Mouse (Mus musculus) liver, embryonic 14.5 days (tissue): ENCODE results near the gene 4933406M09Rik. TPM values are rescaled to one million over a fixed set of nuclear protein-coding genes. Genes with fewer than 3 reads are reported as not detected.

Source experiments
- ATAC-seq: fragments of 200-750 bp; cut with Nextera tagmentation; 2 replicates; pipeline ENCODE4 v1.8.0; 2017; ENCODE audit warnings: moderate number of reproducible peaks, mild to moderate bottlenecking, moderate library complexity; ENCODE audit not compliant: insufficient read depth
- DNase-seq, 3 experiments: peaks; one replicate each; pipeline ENCODE4 v3.0.0-alpha.2; 2012 to 2013; ENCODE audit warnings: low read depth in 3 of 3, low spot score in 3 of 3
- H3K27ac ChIP-seq: fragments of 300-500 bp; sonication (generic); 2 replicates; pipeline ENCODE4 v1.5.1; 2014; ENCODE audit warnings: moderate library complexity, mild to moderate bottlenecking, control low read depth, inconsistent platforms
- H3K27me3 ChIP-seq: fragments of 300-500 bp; sonication (generic); 2 replicates; pipeline ENCODE4 v1.6.1; 2014; ENCODE audit warnings: mild to moderate bottlenecking, low read length, moderate library complexity; ENCODE audit not compliant: control insufficient read depth, insufficient read depth
- H3K36me3 ChIP-seq: fragments of 300-500 bp; sonication (generic); replicated peaks from 2 replicates; pipeline ENCODE4 v1.6.1; 2014; ENCODE audit warnings: low read depth; ENCODE audit not compliant: control insufficient read depth, insufficient read depth
- H3K4me1 ChIP-seq, 2 experiments: fragments of 200-500 bp in 1 of 2; fragments of 300-500 bp in 1 of 2; sonication (generic) in 1 of 2; replicated peaks; 2 replicates each; pipeline ENCODE4 v1.6.1; 2012 to 2014; ENCODE audit warnings: antibody characterized with exemption in 1 of 2, inconsistent platforms in 1 of 2, low read length in 1 of 2; ENCODE audit not compliant: control insufficient read depth in 2 of 2, insufficient read depth in 2 of 2
- H3K4me2 ChIP-seq: fragments of 300-500 bp; sonication (generic); 2 replicates; pipeline ENCODE4 v1.6.1; 2014; ENCODE audit warnings: low read depth, mild to moderate bottlenecking, control low read depth, moderate library complexity
- H3K4me3 ChIP-seq, 2 experiments: fragments of 200-500 bp in 1 of 2; fragments of 300-500 bp in 1 of 2; sonication (generic) in 1 of 2; 2 replicates each; pipeline ENCODE4 v1.5.1; 2012 to 2014; ENCODE audit warnings: low read depth in 2 of 2, low read length in 2 of 2, mild to moderate bottlenecking in 2 of 2, control low read depth in 1 of 2, inconsistent platforms in 1 of 2, moderate library complexity in 1 of 2; ENCODE audit not compliant: insufficient read depth in 1 of 2
- H3K9ac ChIP-seq: fragments of 300-500 bp; sonication (generic); replicated peaks from 2 replicates; pipeline ENCODE4 v1.6.1; 2014; ENCODE audit warnings: mild to moderate bottlenecking, control low read depth, moderate library complexity
- H3K9me3 ChIP-seq: fragments of 300-500 bp; sonication (generic); 2 replicates; pipeline ENCODE4 v1.6.1; 2016; ENCODE audit warnings: low read length, mixed read lengths; ENCODE audit not compliant: control insufficient read depth
- CTCF ChIP-seq: IDR thresholded peaks from 2 replicates; pipeline ENCODE4 v1.5.1; 2016; ENCODE audit warnings: antibody characterized with exemption, low read depth, control low read depth
- EP300 ChIP-seq: IDR thresholded peaks from 2 replicates; pipeline ENCODE4 v1.6.1; 2016; ENCODE audit warnings: antibody characterized with exemption, low read depth
- WGBS: fragments of 180-500 bp; shearing (Covaris S2); extraction: QIAGEN DNeasy Blood & Tissue Kit; methylation state at CpG from one replicate; pipeline ENCODE4 v1.1.7; 2014; ENCODE audit not compliant: insufficient replicate concordance; 5-methylcytosine and 5-hydroxymethylcytosine counted together
- polyA plus RNA-seq, 2 experiments: library from polyadenylated mRNA; depleted of rRNA in 1 of 2; stranded (reverse) in 1 of 2; unstranded in 1 of 2; fragments of >200 nt; fragmentation: Nextera tagmentation in 1 of 2; extraction: Ambion mirVana in 1 of 2; gene quantifications; 2 replicates each; pipeline versions ENCODE4 v1.2.1 to v1.2.3; 2012 to 2014

Gene 4933406M09Rik
- polyA plus RNA-seq, 2 experiments = not detected

DNA sequence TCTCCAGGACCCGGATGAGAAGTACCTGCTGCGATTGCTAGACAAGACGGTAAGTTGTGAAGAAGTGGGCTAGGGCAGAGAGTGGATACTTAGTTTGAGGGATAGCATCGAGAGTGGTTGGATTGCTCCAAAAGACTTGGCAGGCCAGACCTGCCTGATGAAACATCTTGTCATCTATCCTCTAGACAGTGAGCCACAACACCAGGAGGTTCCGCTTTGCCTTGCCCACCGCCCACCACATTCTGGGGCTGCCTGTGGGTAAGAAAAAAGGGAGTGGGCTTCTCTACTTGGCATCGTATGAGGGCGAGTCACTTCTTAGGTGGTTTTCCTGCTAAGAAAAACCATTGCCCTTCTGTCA lies 20.7 kb downstream of the 4933406M09Rik start:
- 15% methylated on average over 8 of the region's 8 CpGs for WGBS

DNA sequence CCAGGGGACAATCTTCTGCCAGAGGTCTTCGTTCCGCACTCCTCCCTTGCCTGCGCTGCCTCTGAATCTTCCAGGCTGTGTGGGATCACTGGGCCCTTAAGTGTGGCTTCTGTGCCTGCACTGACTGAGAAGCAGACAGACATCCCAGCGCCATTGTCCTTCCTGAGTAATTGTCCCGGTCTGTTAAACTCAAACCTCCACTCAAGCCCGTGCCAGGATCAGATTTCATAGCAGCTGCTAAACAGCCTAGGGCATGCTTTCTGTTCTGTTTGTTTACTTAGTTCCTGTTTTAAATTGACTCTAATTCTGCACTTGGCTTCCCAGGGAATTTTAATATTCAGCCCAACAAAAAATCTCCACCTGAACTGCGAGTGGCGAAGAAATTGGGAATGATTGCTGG lies 22.3 kb downstream of the 4933406M09Rik start:
- Histone ChIP-seq H3K9me3 (no peaks in the 10 kb centered on the region), H3K4me3 (no peak overlapping the region), H3K4me1 (peaks cover 6 to 7% of the 10 kb centered on the region in 2 experiments; a peak in 3 of 4 replicates), H3K9ac (no peak overlapping the region), H3K27me3 (no peaks in the 10 kb centered on the region), H3K27ac (no peak overlapping the region), H3K4me2 (no peak overlapping the region), H3K36me3 (peaks cover 18% of the 10 kb centered on the region)
- 91% methylated on average over 8 of the region's 8 CpGs for WGBS
- no peak for DNase-seq
- no peak for ATAC-seq
- no peak for TF ChIP-seq EP300

More for the DNA sequence above, 20.7 kb downstream of the 4933406M09Rik start:
- DNase-seq = no peak
- Histone ChIP-seq H3K9me3 (no peaks in the 10 kb centered on the region), H3K4me2 (peak overlapping the region; percentile 80), H3K36me3 (peaks cover 18% of the 10 kb centered on the region), H3K27me3 (no peaks in the 10 kb centered on the region), H3K4me3 (peak overlapping the region; percentile 69 to 80), H3K27ac (peak overlapping the region; percentile 71), H3K4me1 (peaks cover 6 to 7% of the 10 kb centered on the region in 2 experiments; a peak in 3 of 4 replicates), H3K9ac (peak overlapping the region; percentile 88)
- TF ChIP-seq CTCF = no peak
- no peak for TF ChIP-seq EP300
- ATAC-seq = peak; percentile 6; the same call in 1 of the 2 replicates

DNA sequence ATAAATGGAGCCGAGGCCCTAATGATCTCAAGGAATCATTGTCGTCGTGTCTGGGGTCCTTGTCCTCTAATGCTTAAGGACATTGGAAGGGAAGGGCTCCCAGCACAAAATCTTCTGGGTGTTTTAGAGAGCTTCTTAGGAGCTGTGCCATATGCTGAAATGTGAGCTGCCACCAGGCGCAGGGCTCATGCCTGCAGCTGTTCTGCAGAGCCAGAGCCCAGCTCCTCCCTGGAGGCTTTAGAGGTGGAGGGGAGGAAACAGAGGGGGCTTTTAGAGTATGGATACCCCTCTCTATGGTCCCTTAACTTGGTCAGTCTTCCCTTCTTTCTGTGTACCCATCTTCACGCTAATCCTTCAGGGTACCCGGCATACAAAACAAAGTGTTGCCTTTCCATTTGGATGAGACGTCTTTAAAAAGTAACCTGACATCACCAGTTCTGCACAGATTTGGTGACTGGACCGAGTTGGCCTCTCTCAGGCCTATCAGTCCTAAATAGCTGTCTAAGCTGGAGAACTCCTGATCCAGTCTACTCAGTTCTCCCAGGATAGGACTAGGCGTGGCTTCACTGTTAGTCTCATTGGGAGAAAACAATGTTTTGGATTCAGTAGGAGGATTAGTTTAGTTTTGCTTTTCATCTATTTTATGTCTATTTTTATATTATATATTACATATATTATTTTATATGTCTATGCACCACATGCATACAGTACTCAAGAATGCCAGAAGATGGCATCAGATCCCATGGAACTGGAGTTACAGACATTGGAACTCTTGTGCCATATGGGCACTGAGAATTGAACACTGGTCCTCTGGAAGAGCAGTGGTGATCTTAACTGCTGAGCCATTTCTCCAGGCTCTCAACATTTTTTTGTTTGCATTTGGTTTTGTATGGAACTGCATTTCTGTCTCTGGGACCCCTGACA lies 26.2 kb downstream of the 4933406M09Rik start:
- H3K4me3 ChIP-seq = no peak overlapping the region
- no peak overlapping the region for H3K4me2 ChIP-seq
- WGBS = 82% methylated on average over 9 of the region's 9 CpGs
- H3K36me3 ChIP-seq = peaks cover 18% of the 10 kb centered on the region
- H3K27ac ChIP-seq = no peak overlapping the region
- ATAC-seq (no peak), DNase-seq (no peak)
- peaks cover 5 to 13% of the 10 kb centered on the region in 2 experiments for H3K4me1 ChIP-seq
- H3K9me3 ChIP-seq = no peaks in the 10 kb centered on the region
- no peaks in the 10 kb centered on the region for H3K27me3 ChIP-seq
- H3K9ac ChIP-seq = no peak overlapping the region
- no peak for TF ChIP-seq EP300
- no peak for TF ChIP-seq CTCF

DNA sequence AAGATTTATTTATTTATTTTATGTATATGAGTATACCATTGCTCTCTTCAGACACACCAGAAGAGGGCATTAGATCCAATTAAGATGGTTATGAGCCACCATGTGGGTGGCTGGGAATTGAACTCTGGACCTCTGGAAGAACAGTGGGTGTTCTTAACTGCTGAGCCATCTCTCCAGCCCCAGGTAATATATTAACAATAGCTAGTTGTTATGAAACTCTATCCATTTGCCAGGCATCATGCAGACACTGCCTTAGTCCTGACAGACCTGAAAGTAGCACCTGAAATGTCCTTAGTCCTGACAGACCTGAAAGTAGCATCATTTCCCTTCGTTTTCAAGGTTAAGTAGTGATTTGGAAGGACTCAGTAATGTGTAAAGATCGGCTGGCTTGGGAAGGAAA lies 28.3 kb downstream of the 4933406M09Rik start:
- no peak overlapping the region for H3K4me3 ChIP-seq
- H3K27me3 ChIP-seq = no peaks in the 10 kb centered on the region
- H3K9ac ChIP-seq = no peak overlapping the region
- H3K4me2 ChIP-seq = peak overlapping the region; percentile 72
- ATAC-seq (no peak), DNase-seq (no peak)
- H3K4me1 ChIP-seq = peaks cover 25 to 31% of the 10 kb centered on the region in 2 experiments
- H3K9me3 ChIP-seq = no peaks in the 10 kb centered on the region
- 53% methylated on average over 2 of the region's 2 CpGs for WGBS
- TF ChIP-seq CTCF = no peak
- TF ChIP-seq EP300 = no peak
- peaks cover 16% of the 10 kb centered on the region for H3K36me3 ChIP-seq
- peak overlapping the region; percentile 0 for H3K27ac ChIP-seq

DNA sequence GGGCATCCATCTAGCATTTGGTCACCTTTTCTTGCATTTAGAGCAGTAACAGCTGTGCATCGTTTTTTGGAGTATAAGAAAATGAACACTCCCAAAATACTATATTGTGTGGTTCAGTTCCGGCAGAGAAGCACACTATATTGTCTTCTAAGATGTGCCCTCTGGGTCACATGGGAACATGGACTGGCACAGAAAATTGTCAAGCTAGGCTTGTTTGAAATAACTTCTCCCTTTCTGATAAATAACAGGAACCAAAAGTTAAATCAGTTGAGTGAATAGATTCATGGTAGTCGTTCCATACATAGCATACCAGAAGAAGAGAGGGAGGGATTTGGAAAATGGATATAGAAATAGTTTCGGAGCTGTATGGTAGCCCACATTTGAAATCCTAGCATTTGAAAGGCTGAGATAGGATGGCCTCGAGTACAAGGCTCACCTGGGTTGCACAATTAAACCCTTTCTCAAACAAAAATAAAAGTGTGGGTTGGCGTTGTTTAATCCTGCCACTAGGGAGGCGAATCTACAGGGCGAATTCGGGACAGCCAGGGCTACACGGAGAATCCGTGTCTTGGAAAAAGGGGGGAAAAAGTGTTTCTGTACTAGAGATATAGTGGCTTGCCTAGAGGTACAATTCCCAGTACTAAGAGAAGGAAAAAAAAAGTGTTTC lies 28.9 kb downstream of the 4933406M09Rik start:
- DNase-seq (no peak), ATAC-seq (no peak)

More for the DNA sequence above, 28.9 kb downstream of the 4933406M09Rik start:
- no peak for TF ChIP-seq EP300
- peak; percentile 28; the same call in 1 of the 2 replicates for TF ChIP-seq CTCF
- Histone ChIP-seq H3K27me3 (no peaks in the 10 kb centered on the region), H3K36me3 (peaks cover 11% of the 10 kb centered on the region), H3K27ac (peak overlapping the region; percentile 73), H3K4me3 (peak overlapping the region; percentile 21 to 90), H3K4me1 (peaks cover 31 to 37% of the 10 kb centered on the region in 2 experiments), H3K4me2 (peak overlapping the region; percentile 72), H3K9ac (peak overlapping the region; percentile 59), H3K9me3 (no peaks in the 10 kb centered on the region)
- WGBS = 15% methylated on average over 11 of the region's 11 CpGs
